In the genomic region with DNA sequence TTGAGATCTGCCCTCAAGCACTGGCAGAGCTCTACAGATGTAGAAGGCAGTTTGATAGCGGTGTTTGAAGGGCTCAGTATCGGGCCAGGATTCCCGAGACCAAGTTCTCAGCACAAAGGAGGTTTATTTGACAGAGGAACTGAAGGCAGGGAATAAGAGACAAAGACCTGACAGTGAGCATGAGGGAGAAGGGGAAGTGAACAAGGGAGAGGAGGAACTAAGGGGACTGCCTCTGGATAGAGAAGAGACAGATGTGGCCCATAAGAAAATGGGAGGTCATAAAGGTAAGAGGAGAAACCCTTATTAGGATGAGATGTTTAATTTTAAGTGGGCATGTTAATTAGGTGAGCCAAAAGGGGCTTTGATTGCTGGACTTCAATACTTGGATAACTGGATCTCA, we compare ENCODE assay signal across 23 mouse cellular contexts.
"Had no signal": no experiment of that assay in that cellular context is flagged by ENCODE, and none has a peak within 500 bp of the region (broad histone marks: within the 10 kb centered on the region; RNA-seq: fewer than 3 reads in every experiment).

No protein-coding gene starts in this region.

- H3K9ac ChIP-seq: forebrain, postnatal 0 days; heart, embryonic 12.5 days; hindbrain, embryonic 12.5 days; hindbrain, embryonic 14.5 days; intestine, embryonic 15.5 days; limb, embryonic 13.5 days; limb, embryonic 15.5 days; liver, embryonic 12.5 days; liver, embryonic 14.5 days had no signal

- H3K4me3 ChIP-seq: heart, adult 2 months; heart, embryonic 12.5 days; hindbrain, embryonic 12.5 days; intestine, embryonic 15.5 days; layer of hippocampus, adult 2 months; limb, embryonic 13.5 days; limb, embryonic 15.5 days; liver, embryonic 12.5 days had no signal

- ATAC-seq: forebrain, postnatal 0 days; hindbrain, embryonic 16.5 days; inflammation-experienced regulatory T-cells, adult 6 months; intestine, embryonic 15.5 days; liver, embryonic 12.5 days had no signal

- H3K4me2 ChIP-seq: heart, embryonic 12.5 days; hindbrain, embryonic 12.5 days; hindbrain, embryonic 14.5 days; intestine, embryonic 15.5 days; limb, embryonic 13.5 days; limb, embryonic 15.5 days; liver, embryonic 12.5 days had no signal

- DNase-seq: forebrain, postnatal 0 days; gastrocnemius, postnatal 14 days; gastrocnemius, postnatal 36 days; heart, adult 2 months; heart, postnatal 10 days; heart, postnatal 4 days; kidney, adult 18-20 months; kidney, adult 8-10 months; kidney, postnatal 10 days; kidney, postnatal 25 days; kidney, postnatal 4 days; layer of hippocampus, postnatal 36 days had no signal

- H3K4me1 ChIP-seq: heart, embryonic 12.5 days; intestine, embryonic 15.5 days; liver, embryonic 12.5 days had no signal

- H3K9me3 ChIP-seq: heart, embryonic 12.5 days; hindbrain, embryonic 12.5 days; intestine, embryonic 15.5 days; limb, embryonic 13.5 days; limb, embryonic 15.5 days; liver, embryonic 12.5 days had no signal

- H3K27ac ChIP-seq: heart, adult 2 months; hindbrain, embryonic 12.5 days; hindbrain, embryonic 14.5 days; intestine, embryonic 15.5 days; layer of hippocampus, adult 2 months; limb, embryonic 13.5 days; limb, embryonic 15.5 days; liver, embryonic 12.5 days; liver, embryonic 14.5 days had no signal

- H3K27me3 ChIP-seq: hindbrain, embryonic 12.5 days; intestine, embryonic 15.5 days; limb, embryonic 13.5 days; limb, embryonic 15.5 days; liver, embryonic 12.5 days had no signal

- H3K36me3 ChIP-seq: heart, embryonic 12.5 days; hindbrain, embryonic 12.5 days; intestine, embryonic 15.5 days; liver, embryonic 12.5 days had no signal
